Mouse (Mus musculus): ENCODE results near the gene Eloa. TPM values are rescaled to one million over a fixed set of nuclear protein-coding genes. Genes with fewer than 3 reads are reported as not detected.

The Eloa gene
- total and polyA plus RNA-seq, 2 experiments from 2014 or later = 19.7 to 20.9 TPM

GRCm38 (mm10) chr4:136020743-136021548 lies 617 bp downstream of the Eloa start:
- Histone ChIP-seq H3K27me3 (ENCODE audit: insufficient read depth, low read length) (no peaks in the 10 kb centered on the region), H3K4me3 (ENCODE audit: low read length) (peak overlapping the region; percentile 98), H3K36me3 (ENCODE audit: insufficient read depth, low read length) (no peaks in the 10 kb centered on the region), H3K4me1 (ENCODE audit: insufficient read depth, low read length) (peaks cover 5% of the 10 kb centered on the region; the same call in 1 of the 2 replicates), H3K27ac (peak overlapping the region; percentile 82), H3K9me3 (ENCODE audit: low read length) (no peaks in the 10 kb centered on the region), H3K4me2 (ENCODE audit: low read depth, low read length) (peak overlapping the region; percentile 98), H3K9ac (replicated peaks; ENCODE audit: low read length) (peak overlapping the region; percentile 98)
- no peak for TF ChIP-seq CTCF (IDR thresholded peaks at IDR 0.05; ENCODE audit: low read depth)
- DNase-seq (ENCODE audit: low spot score) (peak; percentile 11), ATAC-seq (peak; percentile 78)
- under 1% methylated on average over 49 of the region's 62 CpGs for WGBS

GRCm38 (mm10) chr4:136016059-136016602 lies 5.4 kb downstream of the Eloa start:
- DNase-seq (ENCODE audit: low spot score) (no peak), ATAC-seq (no peak)
- WGBS = 86% methylated on average over 3 of the region's 3 CpGs
- H3K4me3 ChIP-seq (ENCODE audit: low read length) = no peak overlapping the region
- H3K9ac ChIP-seq (replicated peaks; ENCODE audit: low read length) = no peak overlapping the region
- H3K27me3 ChIP-seq (ENCODE audit: insufficient read depth, low read length) = no peaks in the 10 kb centered on the region
- no peak overlapping the region for H3K4me2 ChIP-seq (ENCODE audit: low read depth, low read length)
- H3K4me1 ChIP-seq (ENCODE audit: insufficient read depth, low read length) = peaks cover 5% of the 10 kb centered on the region; the same call in 1 of the 2 replicates
- H3K36me3 ChIP-seq (ENCODE audit: insufficient read depth, low read length) = no peaks in the 10 kb centered on the region; the same call in 1 of the 2 replicates
- H3K9me3 ChIP-seq (ENCODE audit: low read length) = no peaks in the 10 kb centered on the region
- H3K27ac ChIP-seq = no peak overlapping the region
- TF ChIP-seq CTCF (IDR thresholded peaks at IDR 0.05; ENCODE audit: low read depth) = no peak

- DNase-seq (ENCODE audit: low spot score) (no peak), ATAC-seq (no peak)
- Histone ChIP-seq H3K27me3 (ENCODE audit: insufficient read depth, low read length) (no peaks in the 10 kb centered on the region), H3K36me3 (ENCODE audit: insufficient read depth, low read length) (peaks cover 47% of the 10 kb centered on the region), H3K4me1 (ENCODE audit: insufficient read depth, low read length) (no peaks in the 10 kb centered on the region), H3K4me2 (ENCODE audit: low read depth, low read length) (no peak overlapping the region), H3K27ac (no peak overlapping the region), H3K9ac (replicated peaks; ENCODE audit: low read length) (no peak overlapping the region), H3K4me3 (ENCODE audit: low read length) (no peak overlapping the region), H3K9me3 (ENCODE audit: low read length) (no peaks in the 10 kb centered on the region)
- no peak for TF ChIP-seq CTCF (IDR thresholded peaks at IDR 0.05; ENCODE audit: low read depth)
- WGBS = 90% methylated on average over 4 of the region's 4 CpGs
Measured at GRCm38 (mm10) chr4:136010586-136010985, 11.0 kb downstream of the Eloa start.

GRCm38 (mm10) chr4:136008782-136009447 lies 12.6 kb downstream of the Eloa start:
- H3K9ac ChIP-seq (replicated peaks; ENCODE audit: low read length) = no peak overlapping the region
- no peaks in the 10 kb centered on the region for H3K27me3 ChIP-seq (ENCODE audit: insufficient read depth, low read length)
- H3K9me3 ChIP-seq (ENCODE audit: low read length) = no peaks in the 10 kb centered on the region
- H3K36me3 ChIP-seq (ENCODE audit: insufficient read depth, low read length) = peaks cover 63% of the 10 kb centered on the region
- DNase-seq (ENCODE audit: low spot score) = no peak
- H3K4me1 ChIP-seq (ENCODE audit: insufficient read depth, low read length) = no peaks in the 10 kb centered on the region
- ATAC-seq = no peak
- H3K27ac ChIP-seq = no peak overlapping the region
- WGBS = 91% methylated on average over 8 of the region's 8 CpGs
- no peak for TF ChIP-seq CTCF (IDR thresholded peaks at IDR 0.05; ENCODE audit: low read depth)
- no peak overlapping the region for H3K4me2 ChIP-seq (ENCODE audit: low read depth, low read length)
- no peak overlapping the region for H3K4me3 ChIP-seq (ENCODE audit: low read length)

- TF ChIP-seq CTCF (IDR thresholded peaks at IDR 0.05; ENCODE audit: low read depth) = no peak
- no peak for ATAC-seq
- no peak overlapping the region for H3K9ac ChIP-seq (replicated peaks; ENCODE audit: low read length)
- H3K4me3 ChIP-seq (ENCODE audit: low read length) = no peak overlapping the region
- H3K4me2 ChIP-seq (ENCODE audit: low read depth, low read length) = no peak overlapping the region
- no peaks in the 10 kb centered on the region for H3K9me3 ChIP-seq (ENCODE audit: low read length)
- DNase-seq (ENCODE audit: low spot score) = no peak
- 96% methylated on average over 3 of the region's 3 CpGs for WGBS
- H3K4me1 ChIP-seq (ENCODE audit: insufficient read depth, low read length) = no peaks in the 10 kb centered on the region
- peaks cover 78% of the 10 kb centered on the region for H3K36me3 ChIP-seq (ENCODE audit: insufficient read depth, low read length)
- no peak overlapping the region for H3K27ac ChIP-seq
- no peaks in the 10 kb centered on the region for H3K27me3 ChIP-seq (ENCODE audit: insufficient read depth, low read length)
Measured at GRCm38 (mm10) chr4:136006821-136007220, 14.7 kb downstream of the Eloa start.

- H3K27ac ChIP-seq = no peak overlapping the region
- no peak for TF ChIP-seq CTCF (IDR thresholded peaks at IDR 0.05; ENCODE audit: low read depth)
- H3K9me3 ChIP-seq (ENCODE audit: low read length) = no peaks in the 10 kb centered on the region
- ATAC-seq (no peak), DNase-seq (ENCODE audit: low spot score) (no peak)
- H3K36me3 ChIP-seq (ENCODE audit: insufficient read depth, low read length) = peaks cover 69% of the 10 kb centered on the region
- no peak overlapping the region for H3K4me3 ChIP-seq (ENCODE audit: low read length)
- no peaks in the 10 kb centered on the region for H3K27me3 ChIP-seq (ENCODE audit: insufficient read depth, low read length)
- WGBS = 93% methylated on average over 2 of the region's 2 CpGs
- H3K4me2 ChIP-seq (ENCODE audit: low read depth, low read length) = no peak overlapping the region
- H3K9ac ChIP-seq (replicated peaks; ENCODE audit: low read length) = no peak overlapping the region
- H3K4me1 ChIP-seq (ENCODE audit: insufficient read depth, low read length) = no peaks in the 10 kb centered on the region
Measured at GRCm38 (mm10) chr4:136004921-136005320, 16.6 kb downstream of the Eloa start.

Data from hindbrain, postnatal 0 days (tissue).